Mouse (Mus musculus): ENCODE measurements around the gene Iffo1. TPM values are rescaled to one million over a fixed set of nuclear protein-coding genes. Genes with fewer than 3 reads are reported as not detected.
A peak's percentile ranks its signal among the peaks of the same experiment; 100 is the strongest.

Iffo1 gene
- total RNA-seq (2015) (14.3 and 18.1 TPM in 2 replicates), total RNA-seq (2017) (14.2 and 15.7 TPM in 2 replicates)

DNA sequence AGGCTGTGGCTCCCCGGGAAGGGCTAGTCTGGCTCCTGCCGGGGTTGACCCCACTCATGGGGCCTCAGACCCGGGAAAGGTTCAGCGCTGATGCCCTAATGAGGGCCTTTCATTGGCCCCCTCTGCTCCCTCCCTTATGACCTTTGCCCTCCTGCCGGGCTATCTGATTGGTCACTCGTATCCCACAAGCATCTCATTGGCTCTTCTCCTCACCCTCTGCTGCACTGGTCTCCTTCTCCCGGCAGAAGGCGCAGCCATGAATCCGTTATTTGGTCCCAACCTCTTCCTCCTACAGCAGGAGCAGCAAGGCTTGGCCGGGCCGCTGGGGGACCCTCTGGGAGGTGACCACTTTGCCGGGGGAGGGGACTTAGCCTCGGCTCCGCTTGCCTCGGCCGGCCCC lies at the start of gene Iffo1:
TSS of gene Iffo1 (plus strand) at position 241 of the 400 bp plus-strand sequence.
- ATAC-seq (replicated peaks; ENCODE audit: poor library complexity), result peak; percentile 89

DNA sequence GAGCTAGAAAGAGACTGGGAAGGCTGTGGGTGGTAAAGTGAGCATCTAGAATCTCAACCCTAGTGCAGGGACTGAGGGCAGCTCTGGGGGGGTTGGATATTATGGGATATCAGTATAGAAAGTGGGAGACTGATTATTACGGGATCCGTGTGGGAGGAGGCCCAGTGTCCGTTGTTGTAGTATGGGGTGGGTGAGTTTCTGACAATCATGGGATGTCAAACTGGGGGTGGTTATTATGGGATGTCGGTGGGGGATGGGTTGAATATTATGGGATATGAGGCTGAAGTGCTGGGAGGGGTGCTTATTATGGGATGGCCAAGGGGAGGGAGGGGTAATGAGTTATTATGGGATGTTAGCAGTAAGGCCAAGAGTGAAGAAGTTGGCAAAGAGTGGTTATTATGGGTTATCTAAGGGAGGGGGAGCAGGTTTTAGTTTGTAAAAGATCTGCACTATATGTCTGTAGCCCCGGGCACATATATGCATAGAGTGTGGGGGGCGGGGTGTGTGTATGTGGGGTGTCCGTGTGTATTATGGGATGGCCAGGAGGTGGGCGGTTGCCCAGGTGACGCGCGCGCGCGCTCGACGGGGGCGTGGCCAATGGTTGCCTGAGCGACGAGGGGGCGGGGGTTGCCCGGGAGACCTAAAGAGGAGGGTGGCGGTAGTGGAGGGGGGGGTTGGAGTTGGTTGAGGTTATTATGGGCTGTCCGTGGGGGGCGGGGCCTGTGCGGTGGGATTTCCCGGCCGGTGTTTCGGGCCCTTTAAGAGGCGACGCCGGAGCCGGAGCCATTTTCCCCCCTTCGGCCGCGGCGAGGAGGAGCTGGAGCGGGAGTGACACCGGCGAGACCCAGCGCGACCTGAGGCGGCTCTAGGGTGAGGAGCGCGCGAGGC lies 49.4 kb upstream of the Iffo1 start, which contains the start of gene Chd4:
TSS of gene Chd4 (plus strand) at position 591 of the 888 bp plus-strand sequence.
- ATAC-seq (replicated peaks; ENCODE audit: poor library complexity), result peak; percentile 73

DNA sequence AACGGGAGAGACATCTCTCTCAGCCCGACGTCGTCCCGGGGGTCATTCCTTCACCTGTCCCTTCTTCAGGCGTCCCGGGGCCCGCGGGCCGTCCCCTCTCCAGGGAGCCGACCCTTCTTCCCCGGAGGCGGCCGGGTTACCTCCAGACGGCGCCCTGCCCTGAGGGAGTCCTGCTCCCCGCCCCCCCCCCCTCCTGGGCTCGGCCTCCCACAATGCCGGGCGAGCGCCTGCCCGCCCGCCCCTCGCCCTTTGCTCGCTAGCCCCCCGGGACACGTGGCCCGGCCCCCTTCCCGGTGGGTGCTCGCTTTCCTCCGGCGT lies 48.8 kb upstream of the Iffo1 start:
- ATAC-seq (replicated peaks; ENCODE audit: poor library complexity), result no peak

DNA sequence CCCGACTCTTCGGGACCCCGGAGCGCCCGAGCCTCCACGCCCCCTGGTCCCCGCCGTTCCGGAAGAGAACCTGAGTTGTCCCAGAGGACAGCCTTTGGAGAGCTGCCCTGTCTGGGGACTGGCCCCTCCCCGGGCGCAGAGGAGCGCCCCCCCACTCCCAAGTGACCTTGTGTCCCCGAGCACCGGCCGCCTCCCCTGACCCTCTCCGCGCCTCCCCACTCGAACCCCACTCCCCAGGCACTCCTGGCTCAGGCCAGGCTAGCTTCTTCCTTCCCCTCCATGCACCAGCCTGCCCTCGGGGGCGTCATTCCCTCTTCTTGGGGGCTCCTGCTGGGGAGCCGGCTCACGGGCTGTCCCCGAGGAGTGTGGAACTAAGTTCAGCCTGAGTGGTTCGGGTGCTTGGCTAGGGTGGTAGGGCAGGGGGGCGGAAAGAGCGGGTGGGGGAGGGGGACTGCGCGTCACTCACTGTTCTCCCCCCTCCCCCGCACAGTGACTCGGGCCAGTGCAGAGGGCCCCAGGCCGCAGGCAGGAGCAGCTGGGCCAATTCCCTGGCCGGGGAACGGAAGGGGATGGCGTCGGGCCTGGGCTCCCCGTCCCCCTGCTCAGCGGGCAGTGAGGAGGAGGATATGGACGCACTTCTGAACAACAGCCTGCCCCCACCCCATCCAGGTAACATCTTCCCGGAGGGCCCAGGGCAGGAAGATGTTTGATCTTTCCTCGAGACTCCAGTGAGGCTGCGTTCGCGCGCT lies 48.3 kb upstream of the Iffo1 start:
- ATAC-seq (replicated peaks; ENCODE audit: poor library complexity), result peak; percentile 10; the same call in 1 of the 2 replicates

DNA sequence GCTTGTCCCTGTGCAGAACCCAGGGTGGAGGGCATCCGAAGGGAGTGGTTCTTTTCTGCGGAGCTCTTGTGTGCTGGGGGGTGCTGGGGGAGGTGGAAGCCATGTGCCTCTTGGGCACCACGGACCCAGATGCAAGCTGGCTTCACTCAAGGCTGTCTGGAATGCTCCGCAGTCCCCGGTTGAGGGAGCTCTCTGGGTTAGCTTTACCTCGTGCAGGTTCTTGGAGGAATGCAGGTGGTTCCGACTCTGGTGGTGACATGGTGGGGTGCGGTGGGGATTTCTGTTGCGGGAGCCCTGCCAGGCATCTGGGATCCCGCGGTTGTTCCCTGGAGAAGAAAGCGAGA lies 47.7 kb upstream of the Iffo1 start:
- no peak for ATAC-seq (replicated peaks; ENCODE audit: poor library complexity)

DNA sequence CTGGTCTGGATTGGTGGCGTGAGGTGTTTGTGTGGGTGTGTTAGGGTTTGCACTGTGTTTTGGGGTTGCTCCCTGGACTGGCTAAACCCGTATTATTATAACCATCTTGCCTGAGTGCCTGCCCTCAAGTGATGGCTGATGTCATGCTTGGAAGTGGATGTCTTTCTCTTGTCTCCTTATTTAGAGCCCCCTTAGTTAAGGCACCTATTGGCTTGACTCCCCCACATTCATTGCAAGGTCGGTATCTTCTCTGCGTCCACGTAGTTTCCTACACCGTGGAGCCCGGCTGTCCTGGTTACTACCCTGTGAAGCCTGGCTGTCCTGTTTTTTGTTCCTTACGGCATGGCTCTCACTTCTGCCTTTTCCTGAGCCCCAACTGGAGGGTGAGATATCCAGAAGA lies 47.1 kb upstream of the Iffo1 start:
- ATAC-seq (replicated peaks; ENCODE audit: poor library complexity), result no peak

DNA sequence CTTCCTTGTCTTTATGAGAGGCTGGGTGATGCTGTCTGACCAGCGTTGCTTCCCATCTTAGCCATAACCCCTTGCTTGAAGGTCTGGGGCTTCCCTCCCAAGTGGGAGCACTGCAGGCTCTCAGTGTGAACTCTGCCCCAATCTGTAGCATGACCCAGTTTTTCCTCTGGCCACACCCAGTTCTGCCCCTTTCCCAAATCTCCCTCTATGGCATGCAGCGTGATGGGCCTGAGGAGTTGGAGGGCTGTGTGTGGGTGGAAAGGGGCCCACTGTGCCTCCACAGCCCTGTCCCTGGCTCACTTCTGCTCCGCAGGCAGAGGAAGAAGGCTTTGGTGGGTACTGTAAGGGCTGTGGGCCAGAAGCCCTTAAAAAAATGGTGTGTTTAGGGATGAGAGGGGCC lies 46.5 kb upstream of the Iffo1 start:
- ATAC-seq (replicated peaks; ENCODE audit: poor library complexity), result no peak

DNA sequence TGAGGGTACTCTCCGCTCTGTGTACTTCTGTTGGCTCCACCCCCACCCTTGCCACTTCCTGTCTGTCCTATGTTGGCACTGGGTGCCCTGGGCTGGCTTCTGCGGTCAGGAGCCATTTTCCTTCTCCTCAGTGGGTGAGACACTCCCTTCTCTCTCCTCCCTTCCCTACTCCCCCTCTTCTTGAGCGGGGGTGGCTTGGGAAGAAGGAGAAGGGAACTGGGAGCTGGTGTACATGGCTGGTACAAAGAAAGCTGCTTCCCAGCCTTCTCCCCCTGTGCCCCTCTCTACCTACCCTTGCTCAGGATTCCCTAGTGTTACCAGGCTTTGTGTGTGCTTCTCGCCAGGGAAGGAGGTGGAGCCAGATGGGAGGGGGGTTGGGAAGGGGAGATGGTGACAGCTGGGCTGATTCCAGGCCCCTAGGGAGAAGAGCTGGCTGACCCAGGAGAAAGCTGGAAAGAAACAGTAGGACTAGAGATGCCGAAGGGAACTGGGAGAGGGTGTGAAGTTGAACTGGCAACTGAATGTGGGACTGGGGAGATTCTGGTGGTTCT lies 45.5 kb upstream of the Iffo1 start:
- ATAC-seq (replicated peaks; ENCODE audit: poor library complexity), result peak; percentile 36

DNA sequence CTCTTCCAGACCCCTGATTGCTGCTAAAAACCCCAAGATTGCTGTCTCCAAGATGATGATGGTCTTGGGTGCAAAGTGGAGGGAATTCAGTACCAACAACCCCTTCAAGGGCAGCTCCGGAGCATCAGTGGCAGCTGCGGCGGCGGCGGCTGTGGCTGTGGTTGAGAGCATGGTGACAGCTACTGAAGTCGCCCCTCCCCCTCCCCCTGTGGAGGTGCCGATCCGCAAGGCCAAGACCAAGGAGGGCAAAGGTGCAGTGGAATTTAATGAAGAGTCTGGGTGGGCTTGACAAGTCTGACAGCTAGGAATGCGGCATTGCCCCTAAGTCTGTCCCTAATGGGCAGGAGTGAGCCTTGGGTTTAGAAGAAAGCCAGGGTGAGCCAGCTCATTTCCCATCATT lies 43.6 kb upstream of the Iffo1 start:
- no peak for ATAC-seq (replicated peaks; ENCODE audit: poor library complexity)

DNA sequence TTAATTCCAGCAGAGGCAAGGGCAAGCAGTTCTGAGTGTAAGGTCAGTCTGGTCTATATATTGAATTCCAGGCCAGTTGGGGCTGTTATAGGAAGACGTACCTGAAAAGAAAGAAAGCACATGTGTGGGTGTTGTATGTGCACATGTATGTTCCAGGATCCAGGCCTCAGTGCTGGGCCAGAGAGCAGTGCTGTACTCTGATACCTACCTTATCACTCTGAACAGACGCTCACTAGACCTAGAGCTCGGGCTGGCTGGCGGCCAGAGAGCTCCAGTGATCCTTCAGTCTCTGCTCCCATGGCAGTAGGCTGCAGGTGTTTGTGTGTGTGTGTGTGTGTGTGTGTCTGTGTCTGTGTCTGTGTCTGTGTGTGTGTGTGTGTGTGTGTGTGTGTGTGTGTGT lies 40.8 kb upstream of the Iffo1 start:
- ATAC-seq (replicated peaks; ENCODE audit: poor library complexity), result peak; percentile 92

DNA sequence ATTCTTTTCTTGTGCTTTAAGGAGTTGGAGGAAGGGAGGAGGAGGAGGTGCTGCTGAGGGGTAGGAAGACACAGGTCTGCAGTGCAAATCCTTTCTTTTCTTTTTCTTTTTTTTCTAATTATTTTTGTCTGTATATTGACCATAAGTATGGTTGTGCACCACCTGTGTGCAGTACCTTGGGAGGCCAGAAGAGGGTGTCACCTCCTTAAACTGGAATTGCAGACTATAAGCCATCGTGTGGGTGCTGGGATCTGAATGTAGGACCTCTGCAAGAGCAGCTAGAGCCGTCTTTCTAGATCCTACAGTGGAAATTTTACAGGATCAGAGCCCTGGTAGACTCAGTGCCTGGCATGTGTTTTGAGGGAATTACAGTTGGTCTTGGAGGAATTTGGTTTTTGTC lies 37.3 kb upstream of the Iffo1 start:
- no peak for ATAC-seq (replicated peaks; ENCODE audit: poor library complexity)

DNA sequence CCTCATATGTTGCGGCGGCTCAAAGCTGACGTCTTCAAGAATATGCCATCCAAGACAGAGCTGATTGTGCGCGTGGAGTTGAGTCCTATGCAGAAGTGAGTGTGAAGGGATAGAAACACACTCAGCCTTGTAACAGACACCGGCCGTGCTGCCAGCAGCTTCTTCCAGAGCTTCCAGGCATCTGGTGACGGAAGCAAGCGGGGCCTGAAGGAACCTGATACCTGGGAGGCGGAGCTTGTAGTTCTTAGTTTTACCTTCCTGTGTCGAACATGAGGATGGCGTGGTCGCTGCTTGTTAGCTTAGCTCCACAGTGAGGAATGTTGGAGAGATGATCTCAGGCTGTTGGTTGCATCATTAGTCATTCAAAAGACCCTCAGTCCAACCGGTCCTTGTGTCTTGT lies 35.7 kb upstream of the Iffo1 start:
- ATAC-seq (replicated peaks; ENCODE audit: poor library complexity), result no peak

DNA sequence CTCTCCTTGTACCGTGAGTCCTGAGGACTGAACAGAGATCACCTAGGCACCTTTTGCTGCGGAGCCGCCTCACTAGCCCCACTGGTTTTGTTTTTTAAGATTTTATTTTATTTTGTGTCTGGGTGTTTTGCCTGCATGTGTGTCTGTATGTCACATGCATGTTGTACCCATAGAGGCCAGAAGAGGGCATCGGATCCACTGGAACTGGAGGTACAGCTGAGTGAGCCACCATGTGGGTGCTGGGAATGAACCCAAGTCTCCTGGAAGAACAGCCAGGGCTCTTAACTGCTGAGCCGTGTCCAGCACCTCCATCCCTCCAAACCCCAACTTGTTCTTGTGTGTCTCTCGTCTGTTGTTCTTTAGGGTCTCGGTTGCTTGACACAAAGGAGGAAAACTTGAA lies 34.1 kb upstream of the Iffo1 start:
- peak; percentile 79 for ATAC-seq (replicated peaks; ENCODE audit: poor library complexity)

DNA sequence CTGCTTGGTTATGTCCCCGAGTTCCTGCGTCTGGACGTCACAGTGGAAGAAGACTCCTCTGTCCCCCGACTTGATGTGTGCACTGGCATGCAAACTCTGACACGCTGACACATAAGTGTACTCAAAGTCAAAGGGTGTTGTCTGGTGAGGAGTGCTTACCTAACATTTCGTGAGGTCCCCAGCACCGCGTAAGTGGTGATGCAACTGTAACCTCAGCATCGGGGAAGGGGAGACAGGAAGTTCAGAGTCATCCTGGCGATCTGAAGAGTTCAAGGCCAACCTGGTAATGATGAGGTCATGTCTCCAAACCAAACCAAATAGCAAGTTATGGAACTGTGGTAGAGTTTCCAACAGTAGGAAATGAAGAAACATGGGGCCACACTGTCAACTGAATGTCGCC lies 32.5 kb upstream of the Iffo1 start:
- ATAC-seq (replicated peaks; ENCODE audit: poor library complexity), result peak; percentile 60

DNA sequence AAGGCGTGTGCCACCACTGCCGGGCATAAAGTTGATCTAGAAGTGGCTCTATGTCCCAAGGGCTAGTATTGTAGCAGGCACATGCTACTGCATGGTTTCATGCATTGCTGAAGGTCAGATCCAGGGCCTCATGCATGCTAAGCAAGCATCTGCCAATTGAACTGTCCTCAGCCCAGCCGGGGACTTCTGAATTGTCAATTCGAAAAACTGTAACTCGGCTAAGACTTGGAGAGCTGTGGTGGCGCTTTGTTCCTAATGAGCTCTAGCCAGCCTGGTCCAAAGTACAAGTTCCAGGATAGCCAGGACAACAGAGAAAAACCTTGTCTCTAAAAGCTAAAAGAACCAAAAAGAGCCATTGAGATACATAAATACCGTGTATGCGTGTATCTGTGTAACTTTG lies 25.7 kb upstream of the Iffo1 start:
- no peak for ATAC-seq (replicated peaks; ENCODE audit: poor library complexity)

DNA sequence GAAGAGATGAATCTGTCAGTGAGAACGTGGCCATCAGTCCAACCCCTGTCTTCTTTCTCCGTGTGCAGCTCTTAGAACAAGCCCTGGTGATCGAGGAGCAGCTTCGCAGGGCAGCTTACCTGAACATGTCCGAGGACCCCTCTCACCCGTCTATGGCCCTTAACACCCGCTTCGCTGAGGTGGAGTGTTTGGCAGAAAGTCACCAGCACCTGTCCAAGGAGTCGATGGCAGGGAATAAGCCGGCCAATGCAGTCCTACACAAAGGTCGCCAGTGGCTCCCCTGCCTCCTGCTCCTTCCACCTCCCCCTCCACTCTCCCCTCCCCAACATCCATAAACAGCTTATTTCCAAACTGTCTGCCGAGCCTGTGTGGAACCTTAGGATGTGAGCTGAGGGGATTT lies 16.3 kb upstream of the Iffo1 start:
- ATAC-seq (replicated peaks; ENCODE audit: poor library complexity), result no peak

DNA sequence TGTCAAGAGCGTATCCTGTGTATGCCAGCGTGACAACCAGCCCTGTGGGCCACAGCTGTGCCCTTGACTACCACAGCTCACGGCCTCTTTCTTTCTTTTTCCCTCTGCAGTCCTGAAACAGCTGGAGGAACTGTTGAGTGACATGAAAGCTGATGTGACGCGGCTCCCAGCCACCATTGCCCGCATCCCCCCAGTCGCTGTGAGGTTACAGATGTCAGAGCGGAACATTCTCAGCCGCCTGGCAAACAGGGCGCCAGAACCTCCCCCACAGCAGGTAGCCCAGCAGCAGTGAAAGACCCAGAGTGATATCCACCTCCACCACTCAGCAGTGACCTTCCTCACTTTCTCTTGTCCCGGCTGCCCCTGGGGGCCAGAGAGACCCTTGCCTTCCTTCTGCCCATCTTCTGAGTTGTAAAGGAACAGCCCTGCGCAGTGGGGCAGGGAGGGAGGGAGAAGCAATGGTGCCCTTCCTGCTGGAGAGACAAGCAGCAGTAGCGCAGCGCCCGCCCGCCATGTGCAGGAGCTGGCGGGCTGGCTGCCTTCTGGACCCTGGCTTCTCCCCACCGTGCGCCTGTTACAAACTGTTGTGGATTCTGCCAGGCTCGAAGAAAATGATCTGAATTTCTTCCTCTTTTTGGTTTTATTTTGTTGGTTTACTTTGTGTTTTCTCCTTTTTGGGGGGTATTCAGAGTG lies 15.2 kb upstream of the Iffo1 start:
- no peak for ATAC-seq (replicated peaks; ENCODE audit: poor library complexity)

DNA sequence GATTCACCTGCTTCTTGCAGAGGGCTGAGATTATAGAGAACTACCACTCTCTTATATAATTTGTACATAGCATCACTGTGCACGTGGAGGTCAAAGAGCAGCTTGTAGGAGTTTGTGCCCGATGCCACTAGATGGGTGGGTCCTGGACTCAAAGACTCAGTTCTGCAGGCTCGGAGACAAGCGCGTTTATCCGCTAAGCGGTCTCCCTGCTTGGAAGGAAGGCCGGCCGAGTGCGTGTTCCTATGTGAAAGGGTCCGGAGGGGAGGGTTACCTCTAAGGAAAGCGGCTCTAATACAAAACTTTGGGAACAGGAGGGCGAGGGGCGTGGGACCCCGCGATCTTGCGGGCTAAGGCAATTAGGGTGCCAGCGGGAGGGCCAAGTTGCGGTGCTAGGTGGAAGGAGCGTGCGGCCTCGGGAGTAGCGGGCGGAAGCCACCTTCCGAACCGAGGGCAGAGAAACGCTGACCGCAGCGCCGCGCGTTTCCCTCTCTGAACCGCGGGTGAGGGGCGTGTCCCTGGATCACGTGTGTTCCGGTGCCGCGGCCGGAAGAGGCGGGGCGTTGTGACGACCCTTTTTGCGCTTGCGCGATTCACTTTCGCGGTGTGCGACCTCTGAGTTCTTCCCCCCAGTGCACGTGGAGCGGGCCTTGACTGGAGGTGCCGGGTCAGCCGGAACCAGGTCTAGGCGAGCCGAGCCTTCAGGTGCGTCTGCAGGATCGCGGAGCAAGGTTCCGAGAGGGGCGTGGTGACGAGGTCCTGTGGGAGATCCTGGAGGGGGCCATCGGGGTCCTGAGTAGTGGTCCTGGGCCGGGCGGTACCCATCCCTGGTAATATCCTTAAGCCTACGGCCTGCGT lies 13.5 kb upstream of the Iffo1 start, which contains the start of gene Nop2:
TSS of gene Nop2 (plus strand) at position 608 of the 855 bp plus-strand sequence.
- ATAC-seq (replicated peaks; ENCODE audit: poor library complexity), result peak; percentile 89

DNA sequence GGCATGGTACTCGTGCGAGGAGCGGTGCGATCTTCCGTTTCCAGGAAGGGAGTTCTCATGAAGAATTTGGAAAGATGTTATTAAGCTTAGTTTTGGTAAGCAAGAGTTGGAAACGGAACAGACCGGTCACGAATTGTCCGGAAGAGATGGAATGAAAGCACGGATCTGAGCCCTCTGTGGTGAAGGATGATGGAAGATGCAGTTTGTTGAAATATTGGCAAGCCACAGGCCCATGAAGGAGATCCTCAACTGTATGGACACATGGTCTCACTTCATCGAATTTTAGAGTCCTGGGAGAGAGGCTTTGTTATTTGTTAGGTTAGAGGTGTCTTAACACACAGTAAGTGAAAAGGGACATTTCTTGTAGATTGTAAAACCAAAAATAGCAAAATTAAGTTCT lies 12.6 kb upstream of the Iffo1 start:
- no peak for ATAC-seq (replicated peaks; ENCODE audit: poor library complexity)

DNA sequence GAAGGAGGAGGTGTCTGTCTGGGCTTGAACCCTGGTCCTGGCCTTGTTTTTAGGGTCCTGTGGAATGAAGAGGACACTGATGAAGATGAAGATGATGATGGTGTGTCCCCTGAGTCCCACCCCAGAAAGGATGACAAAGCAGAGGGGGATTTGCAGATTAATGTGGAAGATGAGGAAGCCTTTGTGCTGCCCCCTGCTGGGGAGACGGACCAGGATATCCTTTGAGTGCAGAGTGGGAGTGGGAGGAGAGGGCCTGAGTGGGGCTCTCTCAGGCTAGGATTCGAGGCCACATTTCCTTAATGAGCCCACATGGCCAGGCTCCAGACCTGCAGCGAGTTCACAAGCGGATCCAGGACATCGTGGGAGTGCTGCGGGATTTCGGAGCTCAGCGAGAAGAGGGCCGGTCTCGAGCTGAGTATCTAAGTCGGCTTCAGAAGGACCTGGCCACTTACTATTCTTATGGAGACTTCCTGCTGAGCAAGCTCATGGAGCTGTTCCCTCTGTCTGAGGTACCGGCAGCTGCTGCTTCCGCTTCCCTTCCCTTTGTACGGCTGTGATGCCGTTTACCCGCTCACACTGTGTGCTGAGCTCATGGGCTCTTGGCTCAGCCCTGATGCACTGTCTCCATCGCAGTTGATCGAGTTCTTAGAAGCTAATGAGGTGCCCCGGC lies 7.9 kb upstream of the Iffo1 start:
- ATAC-seq (replicated peaks; ENCODE audit: poor library complexity), result peak; percentile 52
